Mouse (Mus musculus): ENCODE results near the gene Bloc1s1.

- TF ChIP-seq CTCF (IDR thresholded peaks at IDR 0.05; ENCODE audit: borderline replicate concordance, extremely low read depth, insufficient read depth, insufficient read length) (no peak), POLR2A (IDR thresholded peaks at IDR 0.05; ENCODE audit: borderline replicate concordance, extremely low read depth, insufficient read depth, insufficient read length, poor library complexity, severe bottlenecking) (no peak)
Measured at GRCm38 (mm10) chr10:128929638-128930378, 6.0 kb upstream of the Bloc1s1 start.

Data from brain, embryonic 14.5 days (tissue).